Mouse (Mus musculus): ENCODE results near the gene Vkorc1l1.
"Not testable (repeated sequence)": the region's sequence is repeated elsewhere in the genome, so short reads cannot be mapped to it uniquely, and the experiment has no call there.

Vkorc1l1 gene

GRCm38 (mm10) chr5:129941495-129942045 lies at the start of gene Vkorc1l1:
Vkorc1l1 (plus strand) TSS chr5:129941970.
- DNase-seq (ENCODE audit: inconsistent ontology term) = peak; percentile 99

- DNase-seq (ENCODE audit: inconsistent ontology term) = peak; percentile 95
These were observed 46.3 kb upstream of the Vkorc1l1 start, which contains the start of gene Zbed5 for GRCm38 (mm10) chr5:129895198-129896088. Zbed5 (plus strand) TSS chr5:129895723.

- DNase-seq (ENCODE audit: inconsistent ontology term) = no peak
These were observed 43.3 kb upstream of the Vkorc1l1 start, which contains the start of gene Phkg1 for GRCm38 (mm10) chr5:129898449-129898848. Phkg1 (minus strand) TSS chr5:129898549.

- DNase-seq (ENCODE audit: inconsistent ontology term) = no peak
These were observed 34.0 kb upstream of the Vkorc1l1 start for GRCm38 (mm10) chr5:129907775-129908174.

- DNase-seq (ENCODE audit: inconsistent ontology term) = peak; percentile 93
These were observed 33.4 kb upstream of the Vkorc1l1 start, which contains the start of gene Nupr1l for GRCm38 (mm10) chr5:129908242-129908965. Nupr1l (plus strand) TSS chr5:129908540.

- DNase-seq (ENCODE audit: inconsistent ontology term) = no peak
These were observed 32.6 kb upstream of the Vkorc1l1 start for GRCm38 (mm10) chr5:129909147-129909546.

GRCm38 (mm10) chr5:129909591-129909990 lies 32.2 kb upstream of the Vkorc1l1 start:
- DNase-seq (ENCODE audit: inconsistent ontology term) = no peak

GRCm38 (mm10) chr5:129914024-129914423 lies 27.7 kb upstream of the Vkorc1l1 start:
- no peak for DNase-seq (ENCODE audit: inconsistent ontology term)

- not testable (repeated sequence) for DNase-seq (ENCODE audit: inconsistent ontology term)
These were observed 26.3 kb upstream of the Vkorc1l1 start for GRCm38 (mm10) chr5:129915491-129915890.

- no peak for DNase-seq (ENCODE audit: inconsistent ontology term)
These were observed 23.6 kb upstream of the Vkorc1l1 start for GRCm38 (mm10) chr5:129918065-129918651.

- no peak for DNase-seq (ENCODE audit: inconsistent ontology term)
These were observed 23.0 kb upstream of the Vkorc1l1 start for GRCm38 (mm10) chr5:129918752-129919151.

- no peak for DNase-seq (ENCODE audit: inconsistent ontology term)
These were observed 22.4 kb upstream of the Vkorc1l1 start for GRCm38 (mm10) chr5:129919320-129919719.

- no peak for DNase-seq (ENCODE audit: inconsistent ontology term)
These were observed 19.8 kb upstream of the Vkorc1l1 start for GRCm38 (mm10) chr5:129921972-129922371.

- no peak for DNase-seq (ENCODE audit: inconsistent ontology term)
These were observed 16.8 kb upstream of the Vkorc1l1 start for GRCm38 (mm10) chr5:129924820-129925452.

GRCm38 (mm10) chr5:129925933-129926332 lies 15.8 kb upstream of the Vkorc1l1 start:
- DNase-seq (ENCODE audit: inconsistent ontology term) = no peak

GRCm38 (mm10) chr5:129929924-129930855 lies 11.6 kb upstream of the Vkorc1l1 start:
- no peak for DNase-seq (ENCODE audit: inconsistent ontology term)

- no peak for DNase-seq (ENCODE audit: inconsistent ontology term)
These were observed 4.8 kb upstream of the Vkorc1l1 start for GRCm38 (mm10) chr5:129936941-129937340.

GRCm38 (mm10) chr5:129940281-129940680 lies 1.5 kb upstream of the Vkorc1l1 start:
- DNase-seq (ENCODE audit: inconsistent ontology term) = no peak

GRCm38 (mm10) chr5:129940736-129941494 lies 855 bp upstream of the Vkorc1l1 start:
- no peak for DNase-seq (ENCODE audit: inconsistent ontology term)
